Mouse (Mus musculus) limb, embryonic 14.5 days (tissue): ENCODE data around the gene U2af2. TPM values are rescaled to one million over a fixed set of nuclear protein-coding genes. Genes with fewer than 3 reads are reported as not detected.

Source experiments
- ATAC-seq: fragments of 200-750 bp; cut with Nextera tagmentation; 2 replicates; pipeline ENCODE4 v1.8.0; 2017; ENCODE audit warnings: low read depth, moderate number of reproducible peaks, moderate TSS enrichment; ENCODE audit not compliant: low FRiP score
- DNase-seq: peaks from one replicate; pipeline ENCODE4 v3.0.0-alpha.2; 2015; ENCODE audit warnings: low spot score
- H3K27ac ChIP-seq: fragments of 300-500 bp; sonication (generic); replicated peaks from 2 replicates; pipeline ENCODE4 v1.5.1; 2014; ENCODE audit warnings: low read depth, mild to moderate bottlenecking, low read length, moderate library complexity, mixed read lengths
- H3K27me3 ChIP-seq: fragments of 300-500 bp; sonication (generic); 2 replicates; pipeline ENCODE4 v1.6.1; 2014; ENCODE audit warnings: low read length, mixed read lengths; ENCODE audit not compliant: control insufficient read depth, insufficient read depth
- H3K36me3 ChIP-seq: fragments of 300-500 bp; sonication (generic); 2 replicates; pipeline ENCODE4 v1.6.1; 2014; ENCODE audit warnings: mild to moderate bottlenecking, low read length, moderate library complexity, mixed read lengths; ENCODE audit not compliant: control insufficient read depth, insufficient read depth
- H3K4me1 ChIP-seq: fragments of 300-500 bp; sonication (generic); 2 replicates; pipeline ENCODE4 v1.6.1; 2014; ENCODE audit warnings: antibody characterized with exemption, low read length, mixed read lengths; ENCODE audit not compliant: control insufficient read depth, insufficient read depth
- H3K4me2 ChIP-seq: fragments of 300-500 bp; sonication (generic); replicated peaks from 2 replicates; pipeline ENCODE4 v1.6.1; 2014; ENCODE audit warnings: low read depth, mild to moderate bottlenecking, low read length, moderate library complexity; ENCODE audit not compliant: severe bottlenecking
- H3K4me3 ChIP-seq: fragments of 300-500 bp; sonication (generic); replicated peaks from 2 replicates; pipeline ENCODE4 v1.5.1; 2014; ENCODE audit warnings: low read length
- H3K9ac ChIP-seq: fragments of 300-500 bp; sonication (generic); 2 replicates; pipeline ENCODE4 v1.6.1; 2014; ENCODE audit warnings: mild to moderate bottlenecking, low read depth, low read length, moderate library complexity; ENCODE audit not compliant: severe bottlenecking
- H3K9me3 ChIP-seq: fragments of 300-500 bp; sonication (generic); 2 replicates; pipeline ENCODE4 v1.6.1; 2016; ENCODE audit warnings: low read length; ENCODE audit not compliant: control insufficient read depth
- POLR2A ChIP-seq: fragments of 200-500 bp; IDR thresholded peaks from 2 replicates; pipeline ENCODE4 v1.8.0; 2012; ENCODE audit warnings: inconsistent platforms, mild to moderate bottlenecking, moderate library complexity, borderline replicate concordance; ENCODE audit not compliant: insufficient read depth, insufficient read length; ENCODE audit errors: extremely low read depth
- WGBS: fragments of 180-500 bp; shearing (Covaris S2); extraction: QIAGEN DNeasy Blood & Tissue Kit; methylation state at CpG from one replicate; pipeline ENCODE4 v1.1.7; 2014; 5-methylcytosine and 5-hydroxymethylcytosine counted together
- microRNA-seq: library from miRNA; unstranded; fragments of <30 nt; microRNA quantifications from one replicate; pipeline ENCODE4, GENCODE M21; 2016
- polyA plus RNA-seq, 2 experiments: library from polyadenylated mRNA; depleted of rRNA in 1 of 2; stranded (reverse) in 1 of 2; unstranded in 1 of 2; fragments of >200 nt; fragmentation: Nextera tagmentation in 1 of 2; extraction: Ambion mirVana in 1 of 2; gene quantifications; 2 replicates each; pipeline versions ENCODE4 v1.2.1 to v1.2.3; 2012 to 2014

U2af2 gene
- polyA plus RNA-seq, 2 experiments = 123 to 431 TPM

GRCm38 (mm10) chr7:5125549-5126406, 63.8 kb downstream of the U2af2 start, which contains the start of gene Rasl2-9:
Gene Rasl2-9 (minus strand): TSS chr7:5125950.
- DNase-seq = peak; percentile 31
- peak within 1 kb of the TSS; percentile 32 for H3K4me3 ChIP-seq
- no peaks in the 10 kb centered on the region for H3K4me1 ChIP-seq
- H3K9me3 ChIP-seq = no peaks in the 10 kb centered on the region
- ATAC-seq = no peak
- 19% methylated on average over 42 of the region's 42 CpGs for WGBS
- no peaks in the 10 kb centered on the region for H3K27me3 ChIP-seq
- H3K27ac ChIP-seq = no peak within 1 kb of the TSS
- peak within 1 kb of the TSS; percentile 28 for H3K9ac ChIP-seq
- peak within 1 kb of the TSS; percentile 41 for H3K4me2 ChIP-seq
- no peak for TF ChIP-seq POLR2A
- H3K36me3 ChIP-seq = no peaks in the 10 kb centered on the region

Small RNA genes lying within 50 kb of the gene (microRNA-seq; reads per million reads assigned to microRNA genes)
- not detected for gene Gm26217

Other genes with a start within 250 kb of the U2af2 start
- gene Ube2s, start 249.6 kb upstream of the U2af2 start, polyA plus RNA-seq (2012; rRNA removed) = 515 and 618 TPM in 2 replicates
- gene Ube2s, start 249.6 kb upstream of the U2af2 start, polyA plus RNA-seq (2014; fragmentation: Nextera tagmentation; extraction: Ambion mirVana) = 366 and 368 TPM in 2 replicates
- gene Shisa7, start 217.4 kb upstream of the U2af2 start, polyA plus RNA-seq (2012; rRNA removed) = 4.2 and 5.1 TPM in 2 replicates
- 0.43 and 0.54 TPM in 2 replicates for gene Shisa7, start 217.4 kb upstream of the U2af2 start, polyA plus RNA-seq (2014; fragmentation: Nextera tagmentation; extraction: Ambion mirVana)
- gene Isoc2b, start 191.9 kb upstream of the U2af2 start, polyA plus RNA-seq (2012; rRNA removed) = 7.4 and 11.0 TPM in 2 replicates
- 9.7 and 9.9 TPM in 2 replicates for gene Isoc2b, start 191.9 kb upstream of the U2af2 start, polyA plus RNA-seq (2014; fragmentation: Nextera tagmentation; extraction: Ambion mirVana)
- 13.6 and 16.7 TPM in 2 replicates for gene Isoc2a, start 185.0 kb upstream of the U2af2 start, polyA plus RNA-seq (2012; rRNA removed)
- 1.1 and 1.3 TPM in 2 replicates for gene Isoc2a, start 185.0 kb upstream of the U2af2 start, polyA plus RNA-seq (2014; fragmentation: Nextera tagmentation; extraction: Ambion mirVana)
- gene Gm36210, start 155.6 kb upstream of the U2af2 start, polyA plus RNA-seq (2012; rRNA removed) = 0.15 and 0.22 TPM in 2 replicates
- not detected in 2 replicates for gene Gm36210, start 155.6 kb upstream of the U2af2 start, polyA plus RNA-seq (2014; fragmentation: Nextera tagmentation; extraction: Ambion mirVana)
- gene Zfp628, start 146.9 kb upstream of the U2af2 start, polyA plus RNA-seq (2012; rRNA removed) = 13.4 and 22.3 TPM in 2 replicates
- 4.0 and 4.6 TPM in 2 replicates for gene Zfp628, start 146.9 kb upstream of the U2af2 start, polyA plus RNA-seq (2014; fragmentation: Nextera tagmentation; extraction: Ambion mirVana)
- 7.6 and 10.0 TPM in 2 replicates for gene Nat14, start 140.1 kb upstream of the U2af2 start, polyA plus RNA-seq (2012; rRNA removed)
- gene Nat14, start 140.1 kb upstream of the U2af2 start, polyA plus RNA-seq (2014; fragmentation: Nextera tagmentation; extraction: Ambion mirVana) = 0.92 and 1.9 TPM in 2 replicates
- 38.1 and 48.4 TPM in 2 replicates for gene Ssc5d, start 136.4 kb upstream of the U2af2 start, polyA plus RNA-seq (2012; rRNA removed)
- 13.2 and 13.6 TPM in 2 replicates for gene Ssc5d, start 136.4 kb upstream of the U2af2 start, polyA plus RNA-seq (2014; fragmentation: Nextera tagmentation; extraction: Ambion mirVana)
- 0.45 and 0.74 TPM in 2 replicates for gene Sbk2, start 97.7 kb upstream of the U2af2 start, polyA plus RNA-seq (2012; rRNA removed)
- 0.37 and 1.1 TPM in 2 replicates for gene Sbk2, start 97.7 kb upstream of the U2af2 start, polyA plus RNA-seq (2014; fragmentation: Nextera tagmentation; extraction: Ambion mirVana)
- gene Sbk3, start 91.0 kb upstream of the U2af2 start, polyA plus RNA-seq (2012; rRNA removed) = 0.15 and 0.28 TPM in 2 replicates
- gene Sbk3, start 91.0 kb upstream of the U2af2 start, polyA plus RNA-seq (2014; fragmentation: Nextera tagmentation; extraction: Ambion mirVana) = 0.06 and 0.12 TPM in 2 replicates
- gene Zfp579, start 66.0 kb upstream of the U2af2 start, polyA plus RNA-seq (2012; rRNA removed) = 97.6 and 196 TPM in 2 replicates
- gene Zfp579, start 66.0 kb upstream of the U2af2 start, polyA plus RNA-seq (2014; fragmentation: Nextera tagmentation; extraction: Ambion mirVana) = 30.3 and 39.0 TPM in 2 replicates
- 17.0 and 20.9 TPM in 2 replicates for gene Zfp524, start 47.7 kb upstream of the U2af2 start, polyA plus RNA-seq (2012; rRNA removed)
- gene Zfp524, start 47.7 kb upstream of the U2af2 start, polyA plus RNA-seq (2014; fragmentation: Nextera tagmentation; extraction: Ambion mirVana) = 12.1 and 16.7 TPM in 2 replicates
- 42.4 and 50.8 TPM in 2 replicates for gene Fiz1, start 47.4 kb upstream of the U2af2 start, polyA plus RNA-seq (2012; rRNA removed)
- gene Fiz1, start 47.4 kb upstream of the U2af2 start, polyA plus RNA-seq (2014; fragmentation: Nextera tagmentation; extraction: Ambion mirVana) = 37.5 and 42.0 TPM in 2 replicates
- gene Gm44973, start 46.6 kb upstream of the U2af2 start, polyA plus RNA-seq (2012; rRNA removed) = not detected in 2 replicates
- 0.57 and 1.9 TPM in 2 replicates for gene Gm44973, start 46.6 kb upstream of the U2af2 start, polyA plus RNA-seq (2014; fragmentation: Nextera tagmentation; extraction: Ambion mirVana)
- gene Zfp865, start 41.8 kb upstream of the U2af2 start, polyA plus RNA-seq (2012; rRNA removed) = 53.2 and 72.3 TPM in 2 replicates
- gene Zfp865, start 41.8 kb upstream of the U2af2 start, polyA plus RNA-seq (2014; fragmentation: Nextera tagmentation; extraction: Ambion mirVana) = 6.6 and 7.8 TPM in 2 replicates
- gene Ccdc106, start 41.6 kb upstream of the U2af2 start, polyA plus RNA-seq (2012; rRNA removed) = 48.1 and 49.4 TPM in 2 replicates
- 36.7 and 37.3 TPM in 2 replicates for gene Ccdc106, start 41.6 kb upstream of the U2af2 start, polyA plus RNA-seq (2014; fragmentation: Nextera tagmentation; extraction: Ambion mirVana)
- gene 4632433K11Rik, start 28.0 kb upstream of the U2af2 start, polyA plus RNA-seq (2012; rRNA removed) = not detected in 2 replicates
- not detected in 2 replicates for gene 4632433K11Rik, start 28.0 kb upstream of the U2af2 start, polyA plus RNA-seq (2014; fragmentation: Nextera tagmentation; extraction: Ambion mirVana)
- gene Zfp784, start 23.7 kb upstream of the U2af2 start, polyA plus RNA-seq (2012; rRNA removed) = 6.5 and 6.8 TPM in 2 replicates
- 5.6 and 6.3 TPM in 2 replicates for gene Zfp784, start 23.7 kb upstream of the U2af2 start, polyA plus RNA-seq (2014; fragmentation: Nextera tagmentation; extraction: Ambion mirVana)
- 49.7 and 70.4 TPM in 2 replicates for gene Zfp580, start 10.6 kb upstream of the U2af2 start, polyA plus RNA-seq (2012; rRNA removed)
- 47.5 and 57.7 TPM in 2 replicates for gene Zfp580, start 10.6 kb upstream of the U2af2 start, polyA plus RNA-seq (2014; fragmentation: Nextera tagmentation; extraction: Ambion mirVana)
- 119 and 144 TPM in 2 replicates for gene Epn1, start 18.1 kb downstream of the U2af2 start, polyA plus RNA-seq (2012; rRNA removed)
- gene Epn1, start 18.1 kb downstream of the U2af2 start, polyA plus RNA-seq (2014; fragmentation: Nextera tagmentation; extraction: Ambion mirVana) = 69.1 and 76.2 TPM in 2 replicates
- gene Rfpl4, start 54.8 kb downstream of the U2af2 start, polyA plus RNA-seq (2012; rRNA removed) = not detected in 2 replicates
- not detected in 2 replicates for gene Rfpl4, start 54.8 kb downstream of the U2af2 start, polyA plus RNA-seq (2014; fragmentation: Nextera tagmentation; extraction: Ambion mirVana)
- gene Rasl2-9, start 63.8 kb downstream of the U2af2 start, polyA plus RNA-seq (2012; rRNA removed) = 0.20 and 0.34 TPM in 2 replicates
- gene Rasl2-9, start 63.8 kb downstream of the U2af2 start, polyA plus RNA-seq (2014; fragmentation: Nextera tagmentation; extraction: Ambion mirVana) = 0.43 and 0.55 TPM in 2 replicates
- not detected in 2 replicates for gene Vmn1r55, start 87.5 kb downstream of the U2af2 start, polyA plus RNA-seq (2012; rRNA removed)
- gene Vmn1r55, start 87.5 kb downstream of the U2af2 start, polyA plus RNA-seq (2014; fragmentation: Nextera tagmentation; extraction: Ambion mirVana) = not detected in 2 replicates
- gene Vmn1r56, start 134.6 kb downstream of the U2af2 start, polyA plus RNA-seq (2012; rRNA removed) = not detected in 2 replicates
- not detected in 2 replicates for gene Vmn1r56, start 134.6 kb downstream of the U2af2 start, polyA plus RNA-seq (2014; fragmentation: Nextera tagmentation; extraction: Ambion mirVana)
- not detected in 2 replicates for gene Vmn1r57, start 156.3 kb downstream of the U2af2 start, polyA plus RNA-seq (2012; rRNA removed)
- gene Vmn1r57, start 156.3 kb downstream of the U2af2 start, polyA plus RNA-seq (2014; fragmentation: Nextera tagmentation; extraction: Ambion mirVana) = not detected in 2 replicates